Mouse (Mus musculus) macrophage (primary cell): Measurements from ENCODE around the gene Lrrc63. TPM values are rescaled to one million over a fixed set of nuclear protein-coding genes. Genes with fewer than 3 reads are reported as not detected.

ENCODE experiments used
- polyA plus RNA-seq: library from polyadenylated mRNA; stranded (reverse); fragments of 250-400 nt; gene quantifications from 3 replicates; pipeline ENCODE4 v1.2.4, GENCODE M21; 2018; ENCODE audit warnings: inconsistent platforms

The Lrrc63 gene
- polyA plus RNA-seq, 1 experiment from 2014 or later: 0.06 TPM

Other genes starting within 250 kb of the Lrrc63 start
- gene Lrch1, start 183.0 kb downstream of the Lrrc63 start, polyA plus RNA-seq: 10.1 to 12.0 TPM (median 11.9 TPM) in 3 replicates
- gene Rubcnl, start 114.9 kb downstream of the Lrrc63 start, polyA plus RNA-seq: 3.3 to 9.9 TPM (median 4.6 TPM) in 3 replicates
- gene Lcp1, start 220 bp upstream of the Lrrc63 start, polyA plus RNA-seq: 571 to 1,239 TPM (median 1,135 TPM) in 3 replicates
- gene Cpb2, start 111.4 kb upstream of the Lrrc63 start, polyA plus RNA-seq: not detected in 3 replicates
- 15.4 to 32.8 TPM (median 16.9 TPM) in 3 replicates for gene Zc3h13, start 153.5 kb upstream of the Lrrc63 start, polyA plus RNA-seq